ENCODE assay signal across 9 mouse cellular contexts in the genomic region with DNA sequence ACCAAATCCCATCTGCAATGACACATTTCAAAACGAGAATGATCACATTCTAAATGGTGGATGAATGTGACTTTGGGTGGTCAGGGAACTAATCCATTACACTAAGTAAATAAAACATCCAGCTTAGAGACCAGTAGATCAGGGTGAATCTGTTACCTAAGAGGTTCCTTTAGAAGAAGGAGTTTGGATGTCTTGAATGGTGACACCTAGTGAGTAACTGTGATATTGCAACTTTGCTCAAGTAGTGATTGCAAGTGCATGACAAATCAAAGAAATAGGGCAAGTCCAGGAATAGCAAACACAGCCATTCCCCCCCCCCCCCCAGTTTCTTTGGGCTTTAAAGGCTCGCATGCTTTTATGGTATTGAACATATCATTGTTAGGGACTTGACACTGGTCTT.
DNase-seq lines count a peak whose midpoint lies in the region; ATAC-seq and TF ChIP-seq lines count a peak whose summit lies in the region.
"Had no signal": no experiment of that assay in that cellular context is flagged by ENCODE, and none has a peak within 500 bp of the region (broad histone marks: within the 10 kb centered on the region; RNA-seq: fewer than 3 reads in every experiment).

No protein-coding gene starts in this region.

- peak; percentile 71 for TF ChIP-seq CTCF in heart, adult 2 months (IDR thresholded peaks at IDR 0.05)
- peak; percentile 23; the same call in 1 of the 2 replicates for TF ChIP-seq CTCF in brain, embryonic 14.5 days (IDR thresholded peaks at IDR 0.05; ENCODE audit: borderline replicate concordance, extremely low read depth, insufficient read depth, insufficient read length)

- 16% methylated on average over 2 of the region's 2 CpGs for WGBS in heart, adult 2 months
- WGBS in heart, embryonic 12.5 days: 23% methylated on average over 2 of the region's 2 CpGs
- WGBS in midbrain, embryonic 14.5 days: 41% methylated on average over 2 of the region's 2 CpGs
- WGBS in midbrain, embryonic 10.5 days: 35% methylated on average over 2 of the region's 2 CpGs

- H3K36me3 ChIP-seq in heart, adult 2 months (ENCODE audit: control insufficient read depth, insufficient read depth, low read length): no peaks in the 10 kb centered on the region
- H3K36me3 ChIP-seq in heart, embryonic 12.5 days: no peaks in the 10 kb centered on the region
- no peaks in the 10 kb centered on the region for H3K36me3 ChIP-seq in midbrain, embryonic 14.5 days (ENCODE audit: control insufficient read depth, insufficient read depth, low read length)
- H3K36me3 ChIP-seq in midbrain, embryonic 10.5 days: no peaks in the 10 kb centered on the region
- H3K36me3 ChIP-seq: neural tube, embryonic 13.5 days had no signal

- ATAC-seq in heart, embryonic 12.5 days (ENCODE audit: insufficient number of reproducible peaks, low FRiP score): no peak
- ATAC-seq in midbrain, embryonic 14.5 days (ENCODE audit: low FRiP score, low TSS enrichment): no peak

- no peak overlapping the region for H3K4me2 ChIP-seq in heart, embryonic 12.5 days
- H3K4me2 ChIP-seq in midbrain, embryonic 14.5 days (ENCODE audit: low read length): no peak overlapping the region
- H3K4me2 ChIP-seq: neural tube, embryonic 13.5 days had no signal

- no peaks in the 10 kb centered on the region for H3K27me3 ChIP-seq in heart, adult 2 months (ENCODE audit: control insufficient read depth, insufficient read depth, low read length)
- no peaks in the 10 kb centered on the region for H3K27me3 ChIP-seq in heart, embryonic 12.5 days (replicated peaks)
- no peaks in the 10 kb centered on the region for H3K27me3 ChIP-seq in midbrain, embryonic 14.5 days (ENCODE audit: control insufficient read depth, insufficient read depth, low read length)
- H3K27me3 ChIP-seq in midbrain, embryonic 10.5 days (ENCODE audit: low read depth, poor library complexity, severe bottlenecking): no peaks in the 10 kb centered on the region
- H3K27me3 ChIP-seq: neural tube, embryonic 13.5 days had no signal

- H3K9ac ChIP-seq in heart, adult 2 months (ENCODE audit: low read depth, low read length): no peak overlapping the region
- no peak overlapping the region for H3K9ac ChIP-seq in heart, embryonic 12.5 days
- no peak overlapping the region for H3K9ac ChIP-seq in midbrain, embryonic 14.5 days (replicated peaks; ENCODE audit: low read length)
- H3K9ac ChIP-seq: neural tube, embryonic 13.5 days had no signal

- intact Hi-C loops in heart, adult 2 months (cut with DNase I): loop anchor here (1.0 kb wide), 1 partner anchor 72 kb away; no protein-coding TSS in a partner anchor

- TF ChIP-seq EP300 in heart, adult 2 months (IDR thresholded peaks at IDR 0.05; ENCODE audit: insufficient read depth, low read depth, low read length): no peak

- no peaks in the 10 kb centered on the region for H3K79me2 ChIP-seq in heart, adult 2 months (replicated peaks; ENCODE audit: control insufficient read depth, insufficient read depth, low read length)

- H3K9me3 ChIP-seq in heart, embryonic 12.5 days (replicated peaks): no peaks in the 10 kb centered on the region
- no peaks in the 10 kb centered on the region for H3K9me3 ChIP-seq in midbrain, embryonic 14.5 days (ENCODE audit: control insufficient read depth, low read length)
- H3K9me3 ChIP-seq in midbrain, embryonic 10.5 days (replicated peaks): no peaks in the 10 kb centered on the region
- H3K9me3 ChIP-seq: neural tube, embryonic 13.5 days had no signal

- DNase-seq in heart, adult 2 months: no peak
- peak; percentile 82 for DNase-seq in midbrain, embryonic 14.5 days
- no peak for DNase-seq in midbrain, embryonic 10.5 days (ENCODE audit: low spot score)
- peak; percentile 79 for DNase-seq in brain, embryonic 14.5 days (ENCODE audit: low read depth)
- DNase-seq in lung, postnatal 36 days: peak; percentile 77
- no peak for DNase-seq in urinary bladder, postnatal 4 days (ENCODE audit: low spot score in 2 of 2)
- no peak for DNase-seq in urinary bladder, postnatal 25 days (ENCODE audit: low spot score)

- H3K4me3 ChIP-seq in heart, adult 2 months: no peak overlapping the region
- H3K4me3 ChIP-seq in heart, embryonic 12.5 days: no peak overlapping the region
- no peak overlapping the region for H3K4me3 ChIP-seq in midbrain, embryonic 14.5 days (replicated peaks; ENCODE audit: low read depth, low read length)
- H3K4me3 ChIP-seq in midbrain, embryonic 10.5 days: no peak overlapping the region
- H3K4me3 ChIP-seq: neural tube, embryonic 13.5 days had no signal

- H3K27ac ChIP-seq in heart, adult 2 months: no peak overlapping the region
- no peak overlapping the region for H3K27ac ChIP-seq in heart, embryonic 12.5 days (ENCODE audit: poor library complexity, severe bottlenecking)
- no peak overlapping the region for H3K27ac ChIP-seq in midbrain, embryonic 14.5 days (replicated peaks; ENCODE audit: low read depth, low read length)
- no peak overlapping the region for H3K27ac ChIP-seq in midbrain, embryonic 10.5 days (replicated peaks)
- H3K27ac ChIP-seq: neural tube, embryonic 13.5 days had no signal

- H3K4me1 ChIP-seq in heart, adult 2 months (ENCODE audit: control insufficient read depth, insufficient read depth, low read length): no peaks in the 10 kb centered on the region
- H3K4me1 ChIP-seq in heart, embryonic 12.5 days (replicated peaks): no peaks in the 10 kb centered on the region
- no peaks in the 10 kb centered on the region for H3K4me1 ChIP-seq in midbrain, embryonic 14.5 days (ENCODE audit: control insufficient read depth, insufficient read depth, low read length)
- no peaks in the 10 kb centered on the region for H3K4me1 ChIP-seq in midbrain, embryonic 10.5 days
- H3K4me1 ChIP-seq: neural tube, embryonic 13.5 days had no signal

- TF ChIP-seq POLR2A in heart, adult 2 months (IDR thresholded peaks at IDR 0.05; ENCODE audit: insufficient read depth, low read depth, low read length): no peak
- TF ChIP-seq POLR2A in brain, embryonic 14.5 days (IDR thresholded peaks at IDR 0.05; ENCODE audit: borderline replicate concordance, extremely low read depth, insufficient read depth, insufficient read length, poor library complexity, severe bottlenecking): no peak

Comparison
In these comparisons a context has a peak if more than half of its experiments do, and no peak if none do; other contexts are left out.
1. DNase-seq: peak in midbrain, embryonic 14.5 days (single experiment), brain, embryonic 14.5 days (single experiment) and lung, postnatal 36 days (single experiment); none in heart, adult 2 months (0 of 2), midbrain, embryonic 10.5 days (single experiment), urinary bladder, postnatal 4 days (0 of 2) and urinary bladder, postnatal 25 days (single experiment).